Mouse (Mus musculus) myocyte (in vitro differentiated cells): ENCODE data around the gene Pum2. TPM values are rescaled to one million over a fixed set of nuclear protein-coding genes. Genes with fewer than 3 reads are reported as not detected.
A peak's percentile ranks its signal among the peaks of the same experiment; 100 is the strongest.

ENCODE experiments used
- H3K27me3 ChIP-seq: one replicate; pipeline ENCODE4 v1.6.1; 2011; ENCODE audit not compliant: control insufficient read depth, insufficient read depth, insufficient read length
- H3K36me3 ChIP-seq: one replicate; pipeline ENCODE4 v1.6.1; 2011; ENCODE audit not compliant: control insufficient read depth, insufficient read depth
- H3K4me2 ChIP-seq: one replicate; pipeline ENCODE4 v1.6.1; 2011; ENCODE audit warnings: low read depth, control low read depth
- H3K4me3 ChIP-seq: one replicate; pipeline ENCODE4 v1.5.1; 2011; ENCODE audit warnings: mild to moderate bottlenecking, control low read depth, moderate library complexity
- H3K79me2 ChIP-seq: one replicate; pipeline ENCODE4 v1.6.1; 2011; ENCODE audit not compliant: control insufficient read depth, insufficient read depth
- H3ac ChIP-seq: one replicate; pipeline ENCODE4 v1.6.1; 2011; ENCODE audit not compliant: control insufficient read depth, insufficient read length
- CEBPB ChIP-seq: IDR thresholded peaks from 2 replicates; pipeline ENCODE4 v1.6.1; 2011; ENCODE audit warnings: mild to moderate bottlenecking, moderate library complexity; ENCODE audit not compliant: poor library complexity, insufficient read depth, severe bottlenecking
- E2F4 ChIP-seq: IDR thresholded peaks from one replicate; pipeline ENCODE4 v1.6.1; 2011; ENCODE audit warnings: mild to moderate bottlenecking, control low read depth, moderate library complexity; ENCODE audit not compliant: insufficient read depth
- MAX ChIP-seq: IDR thresholded peaks from one replicate; pipeline ENCODE4 v1.6.1; 2011; ENCODE audit warnings: low read depth, mild to moderate bottlenecking, control low read depth
- MYOD1 ChIP-seq, 3 experiments: IDR thresholded peaks; one replicate each; pipeline ENCODE4 v1.6.1; 2011; ENCODE audit warnings: control low read depth in 2 of 3, low read depth in 2 of 3, mild to moderate bottlenecking in 2 of 3, moderate library complexity in 1 of 3; ENCODE audit not compliant: insufficient read length in 2 of 3, control insufficient read depth in 1 of 3
- MYOG ChIP-seq, 3 experiments: IDR thresholded peaks; one replicate each; pipeline ENCODE4 v1.6.1; 2011; ENCODE audit warnings: control low read depth in 2 of 3, low read depth in 2 of 3, mild to moderate bottlenecking in 2 of 3; ENCODE audit not compliant: insufficient read length in 2 of 3, control insufficient read depth in 1 of 3, insufficient read depth in 1 of 3
- POLR2A ChIP-seq: IDR thresholded peaks from one replicate; pipeline ENCODE4 v1.6.1; 2011; ENCODE audit warnings: low read depth, mild to moderate bottlenecking, control low read depth, moderate library complexity; ENCODE audit not compliant: insufficient read length
- POLR2AphosphoS2 ChIP-seq: IDR thresholded peaks from one replicate; pipeline ENCODE4 v1.6.1; 2011; ENCODE audit warnings: low read depth, control low read depth; ENCODE audit not compliant: insufficient read length
- REST ChIP-seq: IDR thresholded peaks from one replicate; pipeline ENCODE4 v1.6.1; 2011; ENCODE audit warnings: mild to moderate bottlenecking, control low read depth, moderate library complexity; ENCODE audit not compliant: insufficient read depth, insufficient read length
- SRF ChIP-seq: IDR thresholded peaks from one replicate; pipeline ENCODE4 v1.6.1; 2011; ENCODE audit warnings: low read depth; ENCODE audit not compliant: control insufficient read depth, insufficient read length
- TCF12 ChIP-seq: IDR thresholded peaks from one replicate; pipeline ENCODE4 v1.6.1; 2011; ENCODE audit warnings: mild to moderate bottlenecking, control low read depth; ENCODE audit not compliant: poor library complexity, insufficient read depth, severe bottlenecking
- TCF3 ChIP-seq: IDR thresholded peaks from one replicate; pipeline ENCODE4 v1.6.1; 2011; ENCODE audit warnings: low read depth, control low read depth; ENCODE audit not compliant: insufficient read length
- USF1 ChIP-seq: IDR thresholded peaks from one replicate; pipeline ENCODE4 v1.6.1; 2011; ENCODE audit warnings: low read depth, mild to moderate bottlenecking, control low read depth, moderate library complexity
- polyA plus RNA-seq: library from polyadenylated mRNA; unstranded; fragments of >200 nt; fragmentation: generic; extraction: Trizol; gene quantifications from one replicate; pipeline ENCODE4 v1.2.1, GENCODE M21; 2012; ENCODE audit warnings: missing spikeins

The Pum2 gene
- polyA plus RNA-seq, 1 experiment = 17.8 TPM

- Histone ChIP-seq H3K4me3 (no peak overlapping the region), H3ac (no peak overlapping the region), H3K79me2 (peaks cover 95% of the 10 kb centered on the region), H3K36me3 (no peaks in the 10 kb centered on the region), H3K4me2 (no peak overlapping the region), H3K27me3 (no peaks in the 10 kb centered on the region)
- no peak for TF ChIP-seq TCF3
- no peak for TF ChIP-seq MYOD1 (IDR thresholded peaks at IDR 0.05; ENCODE audit: control insufficient read depth in 1 of 3, insufficient read length in 2 of 3, low read depth in 2 of 3)
- no peak for TF ChIP-seq USF1
- TF ChIP-seq CEBPB = no peak
- TF ChIP-seq POLR2AphosphoS2 = no peak
- TF ChIP-seq E2F4 = no peak
- TF ChIP-seq REST = no peak
- no peak for TF ChIP-seq POLR2A
- TF ChIP-seq TCF12 = no peak
- no peak for TF ChIP-seq MYOG (IDR thresholded peaks at IDR 0.05; ENCODE audit: control insufficient read depth in 1 of 3, insufficient read depth in 1 of 3, insufficient read length in 2 of 3, low read depth in 2 of 3)
- TF ChIP-seq SRF = no peak
- TF ChIP-seq MAX = no peak
Observed at GRCm38 (mm10) chr12:8776741-8777140, 102.8 kb downstream of the Pum2 start.

GRCm38 (mm10) chr12:8778106-8778505, 104.2 kb downstream of the Pum2 start:
- Histone ChIP-seq H3K4me2 (no peak overlapping the region), H3K27me3 (no peaks in the 10 kb centered on the region), H3ac (no peak overlapping the region), H3K36me3 (no peaks in the 10 kb centered on the region), H3K79me2 (peaks cover 99% of the 10 kb centered on the region), H3K4me3 (no peak overlapping the region)
- no peak for TF ChIP-seq POLR2AphosphoS2
- TF ChIP-seq MYOD1 (IDR thresholded peaks at IDR 0.05; ENCODE audit: control insufficient read depth in 1 of 3, insufficient read length in 2 of 3, low read depth in 2 of 3) = peak in 1 of 3 experiments; percentile 40

- Histone ChIP-seq H3K36me3 (no peaks in the 10 kb centered on the region), H3K4me2 (no peak overlapping the region), H3K79me2 (peaks cover 92% of the 10 kb centered on the region), H3ac (no peak overlapping the region), H3K27me3 (no peaks in the 10 kb centered on the region), H3K4me3 (no peak overlapping the region)
- TF ChIP-seq MAX = no peak
- no peak for TF ChIP-seq E2F4
- no peak for TF ChIP-seq TCF3
- TF ChIP-seq POLR2AphosphoS2 = no peak
- TF ChIP-seq TCF12 = no peak
- no peak for TF ChIP-seq REST
- no peak for TF ChIP-seq USF1
- TF ChIP-seq POLR2A = no peak
- no peak for TF ChIP-seq SRF
- TF ChIP-seq MYOD1 (IDR thresholded peaks at IDR 0.05; ENCODE audit: control insufficient read depth in 1 of 3, insufficient read length in 2 of 3, low read depth in 2 of 3) = no peak
- no peak for TF ChIP-seq MYOG (IDR thresholded peaks at IDR 0.05; ENCODE audit: control insufficient read depth in 1 of 3, insufficient read depth in 1 of 3, insufficient read length in 2 of 3, low read depth in 2 of 3)
- no peak for TF ChIP-seq CEBPB
Observed at GRCm38 (mm10) chr12:8779851-8780250, 105.9 kb downstream of the Pum2 start.

- H3K4me3 ChIP-seq = no peak overlapping the region
- H3K27me3 ChIP-seq = no peaks in the 10 kb centered on the region
Observed at GRCm38 (mm10) chr12:8781121-8781520, 107.2 kb downstream of the Pum2 start.

GRCm38 (mm10) chr12:8781681-8782378, 107.9 kb downstream of the Pum2 start:
- no peak overlapping the region for H3K4me2 ChIP-seq
- H3K4me3 ChIP-seq = no peak overlapping the region
- H3K27me3 ChIP-seq = no peaks in the 10 kb centered on the region
- no peaks in the 10 kb centered on the region for H3K36me3 ChIP-seq
- TF ChIP-seq MAX = no peak
- TF ChIP-seq TCF3 = no peak
- no peak for TF ChIP-seq POLR2A
- no peak for TF ChIP-seq CEBPB
- TF ChIP-seq POLR2AphosphoS2 = no peak
- no peak for TF ChIP-seq E2F4
- TF ChIP-seq TCF12 = no peak
- TF ChIP-seq USF1 = no peak
- TF ChIP-seq MYOG (IDR thresholded peaks at IDR 0.05; ENCODE audit: control insufficient read depth in 1 of 3, insufficient read depth in 1 of 3, insufficient read length in 2 of 3, low read depth in 2 of 3) = no peak
- no peak for TF ChIP-seq REST
- TF ChIP-seq SRF = no peak
- TF ChIP-seq MYOD1 (IDR thresholded peaks at IDR 0.05; ENCODE audit: control insufficient read depth in 1 of 3, insufficient read length in 2 of 3, low read depth in 2 of 3) = no peak
- peaks cover 92% of the 10 kb centered on the region for H3K79me2 ChIP-seq
- H3ac ChIP-seq = no peak overlapping the region

More at GRCm38 (mm10) chr12:8781121-8781520, 107.2 kb downstream of the Pum2 start:
- H3K4me2 ChIP-seq = no peak overlapping the region
- H3K79me2 ChIP-seq = peaks cover 92% of the 10 kb centered on the region
- TF ChIP-seq CEBPB = 0 out of 2 replicates have a peak, but pooled peaks have one; percentile 22
- TF ChIP-seq SRF = no peak
- H3K36me3 ChIP-seq = no peaks in the 10 kb centered on the region
- no peak overlapping the region for H3ac ChIP-seq
